Mouse (Mus musculus) gastrocnemius, adult 2 months (tissue): Measurements from ENCODE around the gene Gm20388. TPM values are rescaled to one million over a fixed set of nuclear protein-coding genes. Genes with fewer than 3 reads are reported as not detected.
A peak's percentile ranks its signal among the peaks of the same experiment; 100 is the strongest.

Experiments
- DNase-seq: peaks from one replicate; pipeline ENCODE4 v3.0.0; 2022
- H3K27ac ChIP-seq: fragments of 200-600 bp; 2 replicates; pipeline ENCODE4 v1.8.1; 2022; ENCODE audit warnings: mild to moderate bottlenecking
- H3K4me3 ChIP-seq: fragments of 200-600 bp; 2 replicates; pipeline ENCODE4 v1.8.1; 2022; ENCODE audit warnings: mild to moderate bottlenecking, moderate library complexity
- CTCF ChIP-seq: fragments of 200-600 bp; IDR thresholded peaks from 2 replicates; pipeline ENCODE4 v1.8.1; 2022; ENCODE audit warnings: antibody characterized with exemption, mild to moderate bottlenecking, moderate library complexity
- intact Hi-C: fragments of 180-260 bp; cut with DNase I; formaldehyde crosslinking; loops from one replicate; pipeline ENCODE4 v1.15.1; 2025
- total RNA-seq, 2 experiments: library from RNA; stranded (reverse); gene quantifications; 2 replicates each; pipeline ENCODE4 v1.2.3; 2021

The Gm20388 gene
- total RNA-seq, 2 experiments from 2014 or later = 6.1 to 15.0 TPM

GRCm38 (mm10) chr8:122217456-122218177, 2307.0 kb downstream of the Gm20388 start:
- TF ChIP-seq CTCF = no peak
- Histone ChIP-seq H3K4me3 (no peak overlapping the region), H3K27ac (no peak overlapping the region)
- DNase-seq = no peak
- intact Hi-C loops = no loop called here

- intact Hi-C loops = no loop called here
These were observed 2313.5 kb downstream of the Gm20388 start for GRCm38 (mm10) chr8:122223976-122224649.

DNA sequence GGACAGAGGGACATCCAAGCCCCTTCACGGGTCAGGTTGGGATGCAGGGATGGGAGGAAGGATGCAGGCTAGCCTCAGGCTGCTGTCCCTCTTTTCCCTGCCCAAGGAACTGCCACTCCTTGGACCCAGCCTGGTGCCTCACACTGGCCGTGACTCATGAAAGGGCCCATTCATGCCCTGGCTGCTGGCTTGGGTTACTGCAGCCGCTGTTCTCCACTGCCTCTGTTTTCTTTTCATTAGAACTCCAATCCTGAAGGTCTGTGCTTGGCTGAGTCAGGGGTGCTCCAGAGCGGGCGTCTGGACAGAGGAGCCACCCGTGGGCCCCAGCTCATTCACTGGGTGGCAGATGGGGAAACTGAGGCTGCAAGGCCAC, 2314.0 kb downstream of the Gm20388 start:
- TF ChIP-seq CTCF = peak; percentile 20; the same call in 1 of the 2 replicates
- Histone ChIP-seq H3K27ac (peak overlapping the region; percentile 40; the same call in 1 of the 2 replicates), H3K4me3 (no peak overlapping the region)
- DNase-seq = no peak
- intact Hi-C loops = no loop called here

More at GRCm38 (mm10) chr8:122223976-122224649, 2313.5 kb downstream of the Gm20388 start:
- DNase-seq = no peak
- TF ChIP-seq CTCF = no peak
- peak overlapping the region; percentile 40; the same call in 1 of the 2 replicates for H3K27ac ChIP-seq
- H3K4me3 ChIP-seq = no peak overlapping the region

DNA sequence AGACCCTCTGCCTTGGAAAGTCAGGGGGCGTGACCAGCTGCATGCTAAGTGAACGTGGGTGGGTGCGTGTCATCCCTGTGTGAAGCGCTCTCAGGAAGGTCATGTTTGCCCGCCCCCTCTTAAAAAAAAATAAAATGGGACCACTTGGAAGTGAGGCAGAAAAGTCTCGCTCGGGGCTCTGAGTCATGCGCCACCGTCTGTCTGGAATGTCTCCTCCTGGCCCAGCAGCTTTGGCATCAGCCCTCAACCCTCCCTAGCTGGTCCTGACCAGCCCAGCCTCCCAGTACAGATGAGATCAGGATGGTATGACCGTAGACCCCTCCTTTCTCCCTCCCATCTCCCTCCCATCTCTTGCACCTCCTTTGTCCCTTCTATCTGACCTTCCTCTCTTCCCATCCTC, 2314.8 kb downstream of the Gm20388 start:
- peak; percentile 44 for TF ChIP-seq CTCF

GRCm38 (mm10) chr8:122227345-122227744, 2316.7 kb downstream of the Gm20388 start:
- intact Hi-C loops = no loop called here
- no peak for DNase-seq
- no peak for TF ChIP-seq CTCF
- H3K27ac ChIP-seq = no peak overlapping the region
- H3K4me3 ChIP-seq = no peak overlapping the region

More for the DNA sequence above, 2314.8 kb downstream of the Gm20388 start:
- intact Hi-C loops = no loop called here
- no peak overlapping the region for H3K4me3 ChIP-seq
- H3K27ac ChIP-seq = peak overlapping the region; percentile 40; the same call in 1 of the 2 replicates
- DNase-seq = no peak

DNA sequence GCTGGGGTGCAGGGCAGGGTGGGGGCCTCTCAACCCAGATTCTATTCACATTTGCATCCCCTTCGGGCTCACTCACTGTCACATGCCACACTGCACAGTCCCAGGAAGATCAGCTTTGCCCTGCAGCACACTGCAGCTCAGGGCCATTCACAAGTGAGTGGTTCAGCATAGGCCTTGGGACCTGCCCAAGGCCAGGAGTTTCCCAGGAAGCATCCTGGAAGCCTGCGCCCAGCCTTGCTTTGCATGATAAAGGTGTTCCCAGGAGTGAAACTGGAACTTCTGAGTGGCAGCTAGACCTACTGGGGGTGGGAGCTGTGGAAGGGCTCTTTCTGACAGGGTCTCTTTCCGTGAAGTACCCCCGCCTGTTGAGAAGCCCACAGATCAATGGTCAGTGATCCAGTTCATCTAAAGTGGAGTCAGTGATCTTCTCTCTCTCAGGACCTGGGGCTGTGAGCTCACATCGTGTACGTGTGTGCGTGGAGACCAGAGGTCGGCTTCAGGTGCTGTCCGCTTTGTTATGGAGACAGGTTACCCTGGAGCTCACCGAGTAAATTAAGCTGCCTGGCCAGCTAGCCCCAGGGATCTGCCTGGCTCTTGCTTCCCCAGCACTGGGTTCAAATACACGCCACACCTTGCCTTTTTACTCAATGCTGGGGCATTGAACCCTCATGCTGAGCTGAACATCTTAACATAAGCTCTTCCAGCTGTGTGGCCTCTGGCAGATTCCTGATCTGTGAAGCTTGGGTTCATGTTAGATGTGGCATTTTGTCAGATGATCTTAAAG, 2318.3 kb downstream of the Gm20388 start:
- DNase-seq = no peak
- intact Hi-C loops = no loop called here
- no peak for TF ChIP-seq CTCF

GRCm38 (mm10) chr8:122229819-122230711, 2319.4 kb downstream of the Gm20388 start:
- no peak for TF ChIP-seq CTCF
- Histone ChIP-seq H3K4me3 (peak overlapping the region; percentile 71), H3K27ac (peak overlapping the region; percentile 83)
- intact Hi-C loops = loop anchor here (1.0 to 5.0 kb wide), 3 partner anchors 43 to 253 kb away; no protein-coding TSS in a partner anchor
- DNase-seq = peak; percentile 87

More for the DNA sequence above, 2318.3 kb downstream of the Gm20388 start:
- Histone ChIP-seq H3K27ac (peak overlapping the region; percentile 72), H3K4me3 (peak overlapping the region; percentile 71)

DNA sequence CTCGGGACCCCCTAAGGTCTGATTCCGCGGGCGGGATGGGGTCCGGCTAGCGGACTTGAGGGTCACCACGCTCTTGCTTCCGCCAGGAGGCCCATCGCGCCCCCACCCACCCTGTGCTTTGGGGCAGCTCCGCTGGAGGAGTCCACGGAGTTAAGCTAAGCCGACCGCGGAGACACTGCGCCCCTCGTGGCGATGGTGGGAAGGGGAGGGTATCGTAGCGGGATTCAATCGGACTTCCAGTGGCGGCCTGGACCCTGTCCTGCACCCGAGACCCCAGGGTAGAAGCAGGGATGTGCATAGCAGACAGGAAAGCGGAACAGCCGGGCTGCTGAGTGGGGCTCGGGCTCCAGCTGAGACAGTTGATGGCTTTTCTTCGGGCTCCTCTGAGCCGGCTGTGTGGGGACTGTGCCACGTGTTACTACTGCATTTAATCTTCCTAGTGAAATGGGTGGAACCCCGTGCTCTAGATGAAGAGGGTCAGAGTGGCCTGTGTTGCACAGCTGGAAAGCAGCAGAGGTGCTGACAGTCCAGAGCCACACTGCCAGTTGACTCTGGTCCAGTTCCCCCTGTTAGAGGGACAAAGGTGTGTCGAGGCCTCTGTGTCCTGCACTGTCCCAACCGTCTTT, 2320.2 kb downstream of the Gm20388 start:
- intact Hi-C loops = loop anchor here (1.0 to 5.0 kb wide), 3 partner anchors 44 to 254 kb away; no protein-coding TSS in a partner anchor
- peak; percentile 83 for DNase-seq
- Histone ChIP-seq H3K4me3 (peak overlapping the region; percentile 71), H3K27ac (peak overlapping the region; percentile 83)
- TF ChIP-seq CTCF = peak; percentile 92

DNA sequence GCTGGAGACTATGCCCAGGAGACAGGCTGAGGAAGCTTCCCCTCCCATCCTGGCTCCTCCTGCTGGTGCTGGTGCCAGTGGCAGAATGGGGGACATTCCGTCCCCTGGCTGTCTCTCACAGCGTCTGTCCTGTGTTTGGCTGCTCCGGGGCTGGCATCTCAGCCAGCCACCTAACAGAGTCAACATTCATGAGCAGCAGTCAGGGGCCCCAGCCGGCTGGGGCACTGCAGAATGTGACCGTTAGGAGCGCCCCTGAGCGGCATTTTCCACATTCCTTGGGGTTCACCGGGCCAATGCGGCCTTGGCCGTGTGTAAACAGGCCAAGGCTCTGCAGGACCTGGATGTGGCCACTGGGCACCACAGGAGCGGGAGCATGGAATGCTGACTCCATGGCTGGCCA, 2323.4 kb downstream of the Gm20388 start:
- Histone ChIP-seq H3K4me3 (no peak overlapping the region), H3K27ac (peak overlapping the region; percentile 80)
- TF ChIP-seq CTCF = peak; percentile 76
- peak; percentile 87 for DNase-seq
- intact Hi-C loops = loop anchor here (5.0 kb wide), 2 partner anchors 47 to 257 kb away; no protein-coding TSS in a partner anchor

GRCm38 (mm10) chr8:122236521-122236920, 2325.9 kb downstream of the Gm20388 start:
- H3K4me3 ChIP-seq = no peak overlapping the region
- intact Hi-C loops = no loop called here
- H3K27ac ChIP-seq = no peak overlapping the region
- DNase-seq = no peak
- TF ChIP-seq CTCF = no peak

- Histone ChIP-seq H3K4me3 (peak overlapping the region; percentile 36), H3K27ac (peak overlapping the region; percentile 78)
- no peak; the same call in 1 of the 2 replicates for TF ChIP-seq CTCF
- intact Hi-C loops = no loop called here
- DNase-seq = peak; percentile 78
These were observed 2327.6 kb downstream of the Gm20388 start for GRCm38 (mm10) chr8:122238225-122238624.
